Mouse (Mus musculus): ENCODE results near the gene Gpc3. TPM values are rescaled to one million over a fixed set of nuclear protein-coding genes. Genes with fewer than 3 reads are reported as not detected.

Gpc3 gene
- total RNA-seq, 2 experiments from 2014 or later: not detected

DNA sequence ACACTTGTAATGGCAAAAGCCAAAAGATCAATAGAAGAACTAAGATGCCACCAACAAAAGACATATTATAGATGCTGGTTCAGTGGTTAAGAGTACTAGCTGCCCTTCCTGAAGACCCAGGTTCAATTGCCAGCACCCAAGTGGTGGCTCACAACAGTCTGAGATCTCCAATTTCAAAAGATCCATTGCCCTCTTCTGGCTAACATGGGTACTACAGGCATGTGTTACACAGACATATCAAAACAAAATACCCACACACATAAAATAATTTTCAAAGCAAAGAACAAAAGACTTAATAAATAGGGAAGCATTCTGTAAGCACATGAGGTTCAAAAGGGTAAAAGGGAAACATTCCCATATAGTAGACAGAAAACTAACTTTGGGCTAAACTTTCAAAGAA lies 26.1 kb downstream of the Gpc3 start:
- ATAC-seq (replicated peaks; ENCODE audit: low FRiP score, low TSS enrichment, poor library complexity, severe bottlenecking): no peak

DNA sequence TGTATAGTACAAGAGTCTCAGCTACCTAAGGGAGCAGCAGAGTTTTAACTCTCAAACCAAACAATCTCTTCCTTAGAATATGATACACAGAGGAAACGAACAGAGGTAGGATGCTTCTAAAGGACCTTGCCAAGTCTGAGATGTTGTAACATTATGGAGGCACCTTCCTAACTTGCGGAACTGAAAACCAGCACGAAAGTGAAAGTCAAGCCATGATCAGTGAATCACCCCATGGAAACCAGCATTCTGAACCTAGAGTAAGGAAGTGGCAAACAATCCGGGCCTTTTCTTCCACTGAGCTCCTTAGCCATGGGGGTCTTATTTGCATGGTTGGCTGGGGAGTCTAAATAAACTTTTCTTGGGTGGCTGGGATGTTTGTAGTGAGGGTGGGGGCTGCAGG lies 53.8 kb downstream of the Gpc3 start:
- ATAC-seq (replicated peaks; ENCODE audit: low FRiP score, low TSS enrichment, poor library complexity, severe bottlenecking): no peak

DNA sequence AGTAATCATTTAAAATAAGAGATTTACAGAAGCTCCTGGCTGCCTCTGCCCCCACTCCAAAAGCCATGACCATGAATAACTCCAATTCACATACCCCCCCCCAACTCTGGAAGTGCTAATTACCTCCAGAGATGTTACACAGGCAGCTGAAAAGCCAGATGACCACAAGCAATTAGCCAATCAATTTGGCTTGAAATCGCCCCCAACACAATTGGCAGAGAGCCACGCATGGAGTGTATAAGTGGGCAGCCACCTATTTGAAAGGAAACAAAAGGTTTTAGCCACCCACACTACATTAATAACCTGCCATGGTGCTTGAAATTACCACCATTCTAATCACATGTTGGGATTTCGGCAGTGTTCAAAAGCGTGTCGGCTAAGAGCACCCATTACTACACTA lies 55.2 kb downstream of the Gpc3 start:
- ATAC-seq (replicated peaks; ENCODE audit: low FRiP score, low TSS enrichment, poor library complexity, severe bottlenecking): no peak

DNA sequence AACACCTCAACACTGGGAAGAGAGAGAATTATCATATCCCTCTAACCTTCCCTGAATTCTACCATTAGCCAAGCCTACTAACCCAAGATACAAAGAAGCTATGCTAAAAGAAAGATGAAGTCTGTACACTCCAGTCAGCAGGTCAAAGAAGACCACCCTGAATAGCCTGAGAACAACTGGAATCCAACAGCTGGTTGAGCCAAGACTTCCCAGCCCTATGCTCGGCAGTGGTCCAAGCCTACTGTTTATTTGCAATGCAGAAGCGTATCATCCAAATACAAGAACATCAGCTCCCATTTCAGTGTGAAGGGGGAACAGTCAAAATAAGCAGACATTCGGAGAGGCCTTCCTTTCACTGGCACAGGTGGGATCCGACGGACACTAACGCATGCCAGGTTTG lies 56.3 kb downstream of the Gpc3 start:
- no peak for ATAC-seq (replicated peaks; ENCODE audit: low FRiP score, low TSS enrichment, poor library complexity, severe bottlenecking)

DNA sequence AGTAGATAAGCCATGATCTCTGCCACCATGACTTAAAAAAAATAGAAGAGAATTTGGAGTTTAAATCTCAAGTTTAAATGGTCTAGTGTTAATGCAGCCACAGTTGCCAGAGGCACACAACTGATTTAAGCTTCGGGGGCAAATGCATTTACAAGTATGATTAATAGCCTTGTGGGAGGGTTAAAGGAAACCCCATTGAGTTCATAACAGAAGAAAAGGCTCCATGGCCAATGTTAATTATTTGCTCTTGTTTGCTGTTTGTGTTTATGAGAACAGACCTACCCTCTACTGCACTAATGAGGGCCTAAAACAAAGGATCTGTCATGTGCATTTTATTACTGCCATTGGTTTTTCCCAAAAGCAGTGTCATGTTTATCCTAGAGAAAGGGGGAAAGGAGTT lies 62.5 kb downstream of the Gpc3 start:
- no peak for ATAC-seq (replicated peaks; ENCODE audit: low FRiP score, low TSS enrichment, poor library complexity, severe bottlenecking)

DNA sequence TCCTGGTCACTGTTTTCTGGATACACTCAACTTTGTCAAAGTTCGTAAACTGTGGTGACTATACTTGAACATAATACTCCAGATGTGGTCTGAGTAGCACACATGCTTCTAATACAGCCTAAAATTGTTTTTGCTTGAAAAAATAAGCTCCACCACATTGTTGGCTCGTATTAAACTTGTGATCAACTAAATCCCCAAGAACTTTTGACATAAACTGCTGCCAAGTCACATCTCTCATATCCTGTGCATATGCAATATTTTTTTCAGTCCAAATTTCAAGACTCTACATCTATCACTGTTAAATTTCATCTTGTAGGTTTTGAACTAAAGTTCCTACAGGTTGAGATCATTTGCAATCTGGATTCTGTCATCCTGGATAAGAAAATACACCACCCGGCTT lies 69.1 kb downstream of the Gpc3 start:
- no peak for ATAC-seq (replicated peaks; ENCODE audit: low FRiP score, low TSS enrichment, poor library complexity, severe bottlenecking)

DNA sequence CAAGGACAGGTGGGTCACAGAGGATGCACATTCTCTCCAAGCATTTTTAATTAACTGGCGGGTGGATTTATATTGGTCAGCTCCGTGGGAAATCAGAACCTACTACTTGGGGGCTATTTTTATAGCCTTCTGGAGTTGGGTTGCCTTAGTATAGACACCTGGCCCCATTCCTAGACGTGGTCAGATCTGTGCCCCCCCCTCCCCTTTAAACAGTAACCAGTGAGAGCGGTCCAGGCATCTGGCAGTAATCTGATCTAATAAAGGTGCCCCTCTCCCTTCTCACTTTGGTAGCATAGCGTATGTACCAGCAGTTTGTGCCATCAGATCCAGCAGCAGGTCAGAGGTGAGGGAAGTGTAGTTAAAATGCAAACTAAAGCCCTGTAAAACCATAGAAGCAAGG lies 76.5 kb downstream of the Gpc3 start:
- no peak for ATAC-seq (replicated peaks; ENCODE audit: low FRiP score, low TSS enrichment, poor library complexity, severe bottlenecking)

DNA sequence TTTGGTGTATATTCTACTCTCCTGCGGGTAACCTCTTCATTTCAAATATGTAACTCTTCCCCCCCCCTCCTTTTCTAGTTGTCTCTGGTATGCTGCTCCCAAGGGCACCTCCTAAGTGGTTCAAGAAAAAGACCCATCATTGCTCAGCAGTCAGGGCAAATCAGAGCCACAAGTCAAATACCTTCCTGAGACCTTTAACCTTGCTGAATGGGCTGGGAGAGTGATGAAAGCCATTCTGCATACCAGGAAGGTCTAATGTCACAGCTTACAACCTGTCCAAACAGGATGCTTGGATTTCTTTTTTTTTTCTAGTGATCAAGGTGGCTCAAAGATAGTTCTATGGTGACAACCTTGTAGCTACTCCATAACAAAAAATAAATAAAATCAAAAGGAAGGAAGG lies 80.0 kb downstream of the Gpc3 start:
- ATAC-seq (replicated peaks; ENCODE audit: low FRiP score, low TSS enrichment, poor library complexity, severe bottlenecking): no peak

DNA sequence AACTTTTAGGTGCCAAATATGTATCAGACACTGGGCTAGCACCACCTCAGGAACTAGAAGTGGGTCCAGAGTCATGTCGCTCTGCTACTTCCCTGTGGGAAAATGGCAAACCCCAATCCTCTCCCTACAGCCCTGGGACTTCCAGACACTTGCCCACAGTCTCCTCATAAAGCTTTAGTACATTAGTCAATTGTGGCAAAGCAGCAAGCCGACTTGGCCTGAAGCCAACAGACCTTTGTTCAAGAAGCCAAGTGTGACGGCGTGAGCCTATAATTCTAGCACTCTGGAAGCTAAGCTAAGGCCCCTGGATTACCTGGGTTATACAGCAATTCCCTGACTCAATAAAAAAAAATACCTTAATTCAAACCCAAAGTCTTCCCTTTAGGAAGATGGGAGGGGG lies 80.7 kb downstream of the Gpc3 start:
- ATAC-seq (replicated peaks; ENCODE audit: low FRiP score, low TSS enrichment, poor library complexity, severe bottlenecking): no peak

DNA sequence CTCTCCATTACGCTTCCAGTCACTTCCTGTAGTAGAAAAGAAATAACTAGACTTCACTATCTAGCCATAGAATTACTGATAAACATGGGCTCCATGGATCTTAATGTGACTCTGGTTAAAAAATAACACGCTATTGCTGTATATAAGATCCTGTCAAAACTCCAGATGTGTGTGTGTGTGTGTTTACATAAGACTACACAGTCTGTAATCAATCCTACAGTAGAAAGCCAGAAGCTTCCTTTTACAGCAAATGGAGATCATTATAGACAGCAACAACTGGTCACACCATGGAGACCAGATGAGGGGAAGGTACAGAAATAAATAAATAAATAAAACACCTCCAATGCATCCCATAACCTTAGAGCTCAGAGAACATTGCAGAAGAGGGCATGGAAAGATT lies 81.6 kb downstream of the Gpc3 start:
- no peak for ATAC-seq (replicated peaks; ENCODE audit: low FRiP score, low TSS enrichment, poor library complexity, severe bottlenecking)

DNA sequence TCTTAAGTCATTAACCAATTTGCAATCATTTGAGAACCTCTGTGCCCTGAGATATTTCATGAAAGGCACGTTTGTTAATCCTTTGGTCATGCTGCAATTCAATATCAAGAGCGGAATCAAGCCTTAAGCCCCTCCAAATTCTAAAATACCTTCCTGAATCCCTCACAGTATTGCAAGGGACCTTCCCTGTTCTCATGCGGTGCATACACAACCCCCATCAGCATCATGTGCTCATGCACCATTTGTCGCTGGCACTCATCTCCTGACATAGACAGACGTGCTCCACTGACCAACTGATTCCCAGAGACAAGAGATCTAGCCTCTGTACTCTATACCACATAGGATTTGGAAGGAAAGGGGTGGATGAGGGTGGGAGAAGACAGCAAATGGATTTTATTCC lies 87.7 kb downstream of the Gpc3 start:
- ATAC-seq (replicated peaks; ENCODE audit: low FRiP score, low TSS enrichment, poor library complexity, severe bottlenecking): no peak

DNA sequence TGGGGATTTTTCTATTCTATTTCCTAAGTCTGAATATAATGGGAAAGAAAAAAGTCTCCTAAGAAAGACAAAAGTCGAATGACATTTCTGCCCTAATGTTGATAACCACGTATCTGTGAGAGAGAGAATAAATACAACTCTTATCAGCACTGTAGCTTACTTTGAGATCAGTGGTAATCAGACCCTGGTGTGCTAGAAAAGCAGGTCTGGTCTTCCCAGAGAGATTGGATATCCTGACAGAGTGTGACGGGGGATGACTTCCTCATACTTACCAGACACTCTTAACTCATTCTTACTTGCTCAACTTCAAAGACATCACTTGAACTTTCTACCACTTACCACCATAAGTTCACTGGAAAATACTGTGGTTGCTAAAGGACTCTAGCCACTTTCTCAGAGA lies 88.6 kb downstream of the Gpc3 start:
- ATAC-seq (replicated peaks; ENCODE audit: low FRiP score, low TSS enrichment, poor library complexity, severe bottlenecking): peak; percentile 57

DNA sequence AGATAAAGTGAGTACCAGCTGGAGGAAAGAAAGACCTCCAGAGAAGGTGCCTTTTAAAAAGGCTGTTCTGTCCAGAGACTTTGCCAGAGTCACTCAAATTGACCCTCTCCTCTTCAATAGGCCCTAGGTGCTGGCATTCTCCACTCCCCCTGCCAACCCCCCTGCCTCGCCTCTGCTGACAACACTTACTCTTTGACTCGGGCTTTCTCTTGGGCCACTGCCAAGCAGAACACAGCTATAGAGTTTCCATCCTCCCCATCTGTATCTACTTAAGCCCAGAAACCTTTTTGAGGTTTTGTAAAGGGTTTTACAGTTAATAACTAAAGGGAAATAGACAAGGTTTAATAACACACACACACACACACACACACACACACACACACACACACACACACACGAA lies 99.2 kb downstream of the Gpc3 start:
- ATAC-seq (replicated peaks; ENCODE audit: low FRiP score, low TSS enrichment, poor library complexity, severe bottlenecking): no peak

DNA sequence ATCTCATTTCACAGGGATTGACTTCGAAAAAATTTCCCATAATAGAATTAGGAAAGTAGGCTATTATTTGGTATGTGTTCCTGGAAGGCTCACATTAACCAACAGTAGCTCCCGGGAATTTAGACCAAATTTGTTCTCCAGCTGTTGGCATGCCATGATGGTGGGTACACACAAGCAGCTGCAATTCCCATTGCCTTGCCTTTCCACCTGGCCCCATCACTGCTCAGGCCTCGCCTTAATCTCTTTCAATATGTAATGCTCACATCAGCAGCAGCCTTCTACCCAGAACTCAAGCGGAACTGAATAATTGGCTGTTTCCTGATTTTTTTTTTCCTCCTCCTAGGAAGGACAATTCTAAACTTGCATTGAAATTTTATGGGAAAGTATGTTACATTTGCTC lies 102.6 kb downstream of the Gpc3 start:
- no peak for ATAC-seq (replicated peaks; ENCODE audit: low FRiP score, low TSS enrichment, poor library complexity, severe bottlenecking)

DNA sequence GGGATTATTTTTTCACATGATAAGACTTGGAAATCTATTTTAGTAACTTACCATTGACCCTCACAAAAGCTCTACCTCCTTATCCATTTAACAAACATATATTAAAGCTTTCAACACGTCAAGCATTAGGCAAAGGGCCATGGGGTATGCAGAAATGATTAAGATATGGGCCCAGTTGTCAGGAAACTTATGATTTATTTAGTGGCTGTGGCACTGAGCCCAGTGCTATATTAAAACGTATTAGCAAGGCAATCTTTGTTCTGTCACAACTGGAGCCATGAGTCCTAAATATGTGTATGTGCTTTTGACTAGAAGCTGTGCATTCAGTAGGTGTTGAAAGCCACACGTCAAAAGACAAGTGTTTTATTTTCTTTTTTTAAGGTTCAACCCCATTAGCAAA lies 109.9 kb downstream of the Gpc3 start:
- ATAC-seq (replicated peaks; ENCODE audit: low FRiP score, low TSS enrichment, poor library complexity, severe bottlenecking): no peak

DNA sequence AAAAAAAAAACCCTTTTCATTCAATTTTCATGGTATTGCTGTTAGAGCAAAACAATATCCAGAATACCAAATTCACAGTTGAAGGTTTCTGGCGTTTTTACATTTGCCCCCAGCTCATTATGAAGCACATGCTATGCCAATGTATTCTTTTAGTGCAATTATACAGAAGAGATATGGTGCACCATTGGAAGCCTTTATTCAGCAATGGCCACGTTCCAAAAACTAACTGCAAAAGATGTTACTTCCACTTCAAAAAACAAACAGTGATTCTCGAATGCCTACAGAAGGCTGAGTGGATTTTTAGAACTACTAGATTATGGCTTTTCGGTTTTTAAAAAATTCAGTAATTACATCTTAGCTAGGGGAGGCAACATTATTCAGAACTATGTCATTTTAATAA lies 124.3 kb downstream of the Gpc3 start:
- no peak for ATAC-seq (replicated peaks; ENCODE audit: low FRiP score, low TSS enrichment, poor library complexity, severe bottlenecking)

DNA sequence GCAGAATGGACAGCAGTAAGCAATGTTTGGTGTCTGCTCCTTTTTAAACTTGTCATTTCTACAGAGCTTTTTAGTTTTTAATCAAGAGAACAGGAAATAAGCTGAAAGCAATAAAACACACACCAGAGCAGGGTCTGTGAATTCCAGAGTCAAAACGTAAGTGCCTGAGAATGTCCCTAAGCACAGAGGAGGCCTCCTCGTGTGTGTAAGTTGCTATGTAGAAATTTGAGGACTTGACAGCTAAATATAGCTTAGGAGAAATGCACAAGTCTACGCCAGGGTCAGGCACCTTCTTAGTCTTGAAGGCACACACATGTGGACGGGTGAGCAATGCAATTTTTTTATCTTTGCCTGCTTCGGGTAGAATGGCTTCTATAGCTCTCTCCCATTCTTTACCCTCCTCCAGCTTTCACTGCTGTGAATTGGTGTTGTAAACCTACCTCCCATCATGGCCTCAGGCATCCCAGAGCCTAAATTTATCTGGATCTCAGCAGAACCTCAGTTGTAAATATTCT lies 158.6 kb downstream of the Gpc3 start:
- no peak for ATAC-seq (replicated peaks; ENCODE audit: low FRiP score, low TSS enrichment, poor library complexity, severe bottlenecking)

DNA sequence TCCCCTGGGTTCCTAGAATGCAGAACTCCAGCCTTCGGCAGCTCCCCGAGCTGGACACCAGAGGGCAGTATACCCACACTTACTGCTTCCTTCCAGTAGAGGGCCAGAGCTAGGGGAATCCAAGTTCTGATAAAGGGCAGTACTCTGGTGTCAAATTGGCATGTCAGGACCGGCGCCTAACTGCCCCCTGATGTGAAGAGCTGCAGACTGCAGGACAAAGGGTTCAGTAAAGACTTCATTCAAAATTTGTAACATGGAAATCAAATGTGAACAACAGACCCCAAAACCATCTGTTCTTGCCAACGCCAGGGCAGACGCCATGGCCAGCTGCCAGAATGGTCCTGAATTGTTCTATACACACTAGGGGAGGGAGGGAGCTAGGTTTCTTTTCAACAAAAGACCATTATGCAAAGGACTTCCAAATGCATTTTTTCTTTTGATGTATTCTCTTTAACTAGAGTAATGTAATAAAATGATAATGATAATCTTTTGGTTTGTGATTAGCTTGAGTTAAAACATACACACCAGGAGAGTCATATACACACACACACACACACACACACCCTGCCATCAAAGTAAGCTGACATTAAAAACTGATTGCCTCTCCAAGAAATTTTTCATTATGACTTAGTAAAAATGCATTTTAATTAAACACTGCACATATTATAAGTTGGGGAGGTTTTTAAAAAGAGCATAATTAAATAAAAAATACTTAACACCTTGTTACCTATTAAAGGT lies 160.1 kb downstream of the Gpc3 start:
- peak; percentile 89 for ATAC-seq (replicated peaks; ENCODE audit: low FRiP score, low TSS enrichment, poor library complexity, severe bottlenecking)

DNA sequence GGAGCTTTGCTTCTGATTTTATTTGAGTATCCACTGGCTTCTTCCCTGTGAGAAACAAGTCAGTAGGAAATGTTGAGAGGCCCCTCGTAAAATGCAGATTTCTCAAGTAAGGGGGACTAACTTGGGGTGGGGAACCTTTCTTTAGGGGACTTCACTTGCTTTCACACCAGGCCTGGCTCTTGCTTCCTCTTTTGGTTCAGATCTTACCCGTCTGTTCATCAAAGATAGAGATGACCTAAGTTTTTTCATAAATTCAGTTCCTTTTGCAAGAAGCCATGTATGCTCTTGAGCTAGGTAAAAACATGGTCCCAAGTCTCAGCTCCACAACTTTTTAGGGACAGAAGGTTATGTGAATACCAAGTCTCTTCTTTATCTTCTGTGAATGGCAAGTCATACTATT lies 164.6 kb downstream of the Gpc3 start:
- ATAC-seq (replicated peaks; ENCODE audit: low FRiP score, low TSS enrichment, poor library complexity, severe bottlenecking): no peak

DNA sequence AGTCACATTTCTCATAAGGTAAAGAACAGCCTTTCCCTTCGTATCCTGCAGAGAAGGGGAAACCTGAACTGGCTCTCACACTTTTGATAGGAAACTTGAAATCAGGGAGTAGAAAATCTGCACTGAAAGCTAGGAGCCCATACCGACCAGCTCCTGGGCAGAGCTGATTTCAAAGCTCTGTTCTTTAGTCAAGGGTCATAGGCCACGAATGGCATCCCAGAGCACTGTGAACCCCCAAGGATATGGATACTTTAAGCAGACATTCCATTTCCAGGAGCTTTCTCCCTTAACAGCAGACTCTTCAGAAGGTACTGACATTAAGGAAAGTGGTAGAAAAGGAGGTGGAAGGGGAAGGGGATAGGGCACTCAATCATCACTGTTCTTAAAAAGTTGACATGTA lies 165.3 kb downstream of the Gpc3 start:
- no peak for ATAC-seq (replicated peaks; ENCODE audit: low FRiP score, low TSS enrichment, poor library complexity, severe bottlenecking)

DNA sequence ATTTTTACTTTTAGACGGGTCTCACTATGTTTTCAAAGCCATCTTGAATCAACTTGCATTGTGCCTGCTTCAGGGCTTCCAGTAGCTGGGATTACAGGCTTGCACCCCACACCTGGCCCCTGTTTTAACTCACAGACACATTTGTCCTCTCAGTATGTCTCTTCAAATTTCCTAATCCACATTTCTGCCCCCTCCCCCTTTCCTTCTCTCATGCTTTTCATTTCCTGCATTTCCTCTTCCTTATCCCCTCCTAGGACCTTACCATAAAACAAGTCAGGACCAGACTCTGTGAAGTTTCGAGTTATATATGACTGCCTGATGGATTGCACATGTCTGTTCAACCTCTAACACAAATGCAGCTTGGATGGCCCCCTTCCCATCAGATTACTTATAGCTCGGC lies 167.2 kb downstream of the Gpc3 start:
- no peak for ATAC-seq (replicated peaks; ENCODE audit: low FRiP score, low TSS enrichment, poor library complexity, severe bottlenecking)

DNA sequence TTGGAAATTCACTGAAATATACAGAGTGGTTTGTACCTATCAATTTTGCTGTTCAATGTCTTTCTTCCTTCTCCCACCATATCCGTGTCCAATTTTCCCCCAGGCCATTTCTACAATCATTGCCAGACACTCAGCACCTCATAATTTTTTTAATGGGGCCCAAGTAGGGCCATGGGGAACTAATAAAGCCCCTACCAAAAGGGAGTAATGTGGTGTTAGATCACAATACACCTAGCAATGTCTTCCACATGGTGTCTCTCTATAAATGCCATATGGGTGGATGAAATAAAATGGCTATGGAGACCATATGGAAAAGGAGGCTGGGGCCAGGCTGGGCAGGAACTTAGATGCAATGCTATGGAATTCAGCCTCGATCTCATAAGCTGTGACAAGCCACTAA lies 168.8 kb downstream of the Gpc3 start:
- no peak for ATAC-seq (replicated peaks; ENCODE audit: low FRiP score, low TSS enrichment, poor library complexity, severe bottlenecking)
